Mouse (Mus musculus): ENCODE data around the gene Ide.

Ide gene

GRCm38 (mm10) chr19:37337752-37338151 is at the start of gene Ide:
Gene Ide, minus strand, starts transcription at chr19:37337852.
- DNase-seq = no peak

DNA sequence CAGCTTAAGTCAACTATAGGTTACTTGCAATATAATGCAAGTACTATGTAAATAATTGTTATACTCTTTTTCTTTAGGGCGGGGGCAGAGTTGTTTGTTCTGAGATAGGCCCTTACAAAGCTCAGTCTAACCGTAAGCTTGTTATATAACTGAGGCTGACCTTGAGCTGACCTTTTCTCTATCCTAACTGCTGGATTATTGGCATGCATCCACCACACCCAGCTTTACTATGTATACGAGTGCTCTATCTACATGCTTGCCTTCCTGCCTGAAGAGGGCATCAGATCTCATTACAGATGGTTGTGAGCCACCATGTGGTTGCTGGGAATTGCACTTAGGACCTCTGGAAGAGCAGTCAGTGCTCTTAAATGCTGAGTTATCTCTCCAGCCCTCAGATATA is 48.5 kb upstream of the Ide start:
- no peak for DNase-seq

- DNase-seq = no peak
These were observed 41.2 kb upstream of the Ide start for GRCm38 (mm10) chr19:37378816-37379215.

DNA sequence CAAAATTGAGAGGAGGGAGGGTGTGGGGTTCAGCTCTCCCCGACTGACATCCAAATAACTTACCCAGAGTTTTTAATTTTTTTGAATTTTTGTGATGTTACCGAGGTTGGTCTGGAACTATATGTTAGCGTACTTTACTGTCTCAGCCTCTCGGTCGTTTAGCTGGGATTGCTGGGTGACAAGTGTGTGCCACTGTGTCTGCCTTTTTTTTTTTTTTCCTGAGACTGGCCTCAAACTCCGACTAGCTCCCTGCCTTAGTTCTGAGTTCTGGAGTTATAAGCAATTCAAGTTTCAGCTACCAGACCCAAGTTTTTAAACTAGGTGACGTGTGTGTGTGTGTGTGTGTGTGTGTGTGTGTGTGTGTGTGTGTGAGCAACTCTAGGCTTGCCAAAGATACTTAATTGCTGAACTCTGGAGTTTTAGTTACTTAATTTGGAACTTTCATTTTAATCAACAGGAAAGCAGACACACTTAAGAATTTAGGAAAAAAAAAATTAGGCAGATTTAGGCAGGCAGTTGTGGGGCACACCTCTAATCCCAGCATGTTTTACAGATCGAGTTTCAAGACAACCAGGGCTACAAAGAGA is 39.8 kb upstream of the Ide start:
- DNase-seq = no peak

DNA sequence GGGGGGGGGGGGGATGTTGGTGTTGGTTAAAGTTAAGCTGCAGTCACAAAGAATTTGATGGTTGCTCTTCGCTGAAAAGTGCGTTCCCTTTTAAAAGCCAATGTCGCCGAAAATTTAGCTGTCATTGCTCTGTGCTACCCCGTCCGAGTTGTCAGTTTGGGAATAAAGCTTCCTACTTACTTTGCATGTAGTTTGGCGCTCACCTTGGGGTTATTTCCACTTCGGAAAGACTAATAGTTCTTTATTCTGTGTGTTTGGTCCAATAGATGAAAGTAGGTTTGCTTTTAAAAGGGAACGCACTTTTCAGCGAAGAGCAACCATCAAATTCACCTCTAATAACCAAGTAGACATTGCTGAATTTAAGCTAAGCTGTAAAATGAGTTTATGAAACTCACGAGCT is 39.2 kb upstream of the Ide start:
- DNase-seq = no peak

GRCm38 (mm10) chr19:37375755-37376615 is 38.3 kb upstream of the Ide start, which contains the start of gene Kif11:
Gene Kif11, plus strand, starts transcription at chr19:37376403.
- DNase-seq = peak; percentile 99

DNA sequence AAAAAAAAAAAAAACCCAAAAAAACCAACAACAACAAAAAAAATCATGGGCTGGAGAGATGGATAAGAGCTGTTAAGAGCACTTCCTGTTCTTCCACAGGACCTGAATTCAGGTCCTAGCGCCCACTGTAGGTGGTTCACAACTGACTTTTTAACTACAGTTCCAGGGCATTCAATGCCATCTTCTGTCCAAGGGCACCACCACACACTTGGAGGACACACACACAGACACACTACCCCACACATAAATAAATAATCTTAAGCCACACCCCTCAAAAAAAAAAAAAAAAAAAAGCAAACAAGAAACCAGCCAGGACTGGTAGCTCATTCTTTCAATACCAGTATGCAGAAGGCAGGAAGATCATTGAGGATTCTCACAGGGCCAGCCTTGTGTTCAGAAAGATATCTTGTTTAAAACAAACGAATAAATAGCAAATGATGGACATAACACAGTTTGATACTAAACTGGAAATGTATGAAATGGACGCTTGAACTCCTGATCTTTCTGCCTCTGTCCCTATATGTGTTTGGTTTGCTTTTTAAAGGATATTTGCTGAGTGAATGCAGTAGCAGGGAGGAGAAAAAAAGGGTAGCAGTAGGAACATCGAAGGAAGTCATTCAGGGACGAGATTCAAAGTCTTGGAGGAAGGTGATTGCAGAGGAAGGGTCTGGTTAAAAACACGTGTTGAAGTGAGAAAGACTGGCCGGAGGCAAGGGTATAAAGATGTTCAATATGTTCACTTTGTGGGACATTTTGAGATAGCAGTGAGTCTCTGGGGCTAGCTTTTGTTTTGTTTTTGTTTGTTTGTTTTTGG is 37.5 kb upstream of the Ide start:
- no peak for DNase-seq

- DNase-seq = no peak
These were observed 32.7 kb upstream of the Ide start for GRCm38 (mm10) chr19:37370356-37370755.

- no peak for DNase-seq
These were observed 32.3 kb upstream of the Ide start for GRCm38 (mm10) chr19:37369921-37370320.

DNA sequence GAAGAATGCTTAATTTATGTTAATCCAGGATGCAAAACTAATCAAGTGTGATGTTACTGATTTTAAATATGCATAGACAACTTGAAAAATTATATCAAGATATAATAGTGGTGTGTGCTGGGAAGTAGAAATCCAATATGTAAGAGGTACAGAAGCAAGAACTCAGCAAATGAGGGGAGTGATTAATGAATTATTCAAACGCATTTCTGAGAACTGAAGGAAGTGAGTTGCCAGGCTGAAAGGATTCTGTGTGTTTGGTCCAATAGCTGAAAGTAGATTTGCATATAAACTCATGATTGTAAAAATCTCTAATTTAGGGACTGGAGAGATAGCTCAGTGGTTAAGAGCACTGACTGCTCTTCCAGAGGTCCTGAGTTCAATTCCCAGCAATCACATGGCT is 31.3 kb upstream of the Ide start:
- DNase-seq = no peak

DNA sequence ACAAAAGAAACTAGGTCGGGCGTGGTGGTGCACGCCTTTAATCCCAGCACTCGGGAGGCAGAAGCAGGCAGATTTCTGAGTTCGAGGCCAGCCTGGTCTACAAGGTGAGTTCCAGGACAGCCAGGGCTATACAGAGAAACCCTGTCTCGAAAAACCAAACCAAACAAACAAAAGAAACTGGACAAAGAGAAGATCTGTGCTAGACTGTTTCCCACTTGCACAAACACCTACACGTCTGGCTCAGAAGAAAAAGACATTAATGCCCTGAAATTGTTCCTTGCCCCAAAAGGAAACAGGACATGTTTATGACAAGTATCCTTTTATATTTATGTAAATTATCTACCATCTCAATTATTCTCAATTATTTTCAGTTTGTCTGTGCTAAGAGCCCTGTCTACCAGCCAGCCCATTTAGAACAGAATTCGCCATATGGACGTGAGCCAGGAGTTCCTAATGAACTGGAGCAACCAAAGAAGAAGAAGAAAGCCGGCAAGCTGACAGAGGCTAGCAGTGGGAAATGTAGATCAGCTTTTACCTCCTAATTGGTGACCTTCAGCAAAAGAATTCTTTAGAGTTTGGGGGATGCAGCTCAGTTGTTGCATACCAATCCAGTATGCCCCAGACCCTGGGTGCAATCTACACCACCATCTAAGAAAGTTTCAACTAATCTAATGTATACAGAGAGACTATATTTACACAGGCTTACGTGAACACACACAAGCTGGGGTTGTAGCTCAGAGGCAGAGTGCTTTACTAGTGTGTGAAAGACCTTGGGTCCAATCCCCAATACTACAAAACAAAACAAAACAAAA is 25.7 kb upstream of the Ide start:
- DNase-seq = no peak

DNA sequence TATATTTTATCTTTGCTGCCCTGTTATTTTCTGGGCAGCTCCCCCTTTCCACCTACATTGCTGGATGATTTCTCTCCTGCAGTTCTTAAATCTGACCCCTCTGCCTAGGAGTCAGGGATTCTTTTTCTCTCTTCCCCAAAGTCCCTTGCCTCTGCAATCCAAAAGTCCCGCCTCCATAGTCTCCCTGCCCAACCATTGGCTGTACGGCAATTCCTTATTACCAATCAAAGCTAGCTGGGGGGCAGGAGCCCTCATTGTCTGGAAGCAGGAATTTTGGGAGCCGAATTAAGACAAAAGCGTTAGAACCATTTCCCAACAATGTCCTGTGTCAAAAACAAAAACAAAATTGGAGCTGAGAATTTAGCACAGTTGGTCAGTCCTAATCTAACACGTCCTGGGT is 24.9 kb upstream of the Ide start:
- DNase-seq = peak; percentile 16

DNA sequence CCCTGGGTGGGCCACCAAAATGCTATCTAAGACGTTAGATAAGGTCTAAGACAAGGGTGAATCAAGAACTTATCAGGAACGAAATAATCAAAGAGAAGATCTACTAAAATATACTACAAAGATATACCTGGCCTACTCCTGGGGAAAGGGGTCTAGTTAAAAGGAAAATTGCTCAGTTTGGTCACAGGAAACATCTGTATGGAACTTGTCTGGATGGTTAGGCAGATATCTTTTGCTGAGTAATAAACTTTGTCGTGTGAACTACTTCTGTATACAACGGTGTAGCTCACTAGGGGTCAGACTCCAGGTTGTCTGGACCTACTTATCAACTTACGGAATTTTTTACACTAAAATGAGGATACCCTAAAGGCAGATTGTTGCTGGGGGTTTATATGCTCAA is 22.4 kb upstream of the Ide start:
- DNase-seq = no peak

GRCm38 (mm10) chr19:37353331-37353730 is 15.7 kb upstream of the Ide start:
- DNase-seq = no peak

- DNase-seq = no peak
These were observed 15.1 kb upstream of the Ide start for GRCm38 (mm10) chr19:37352756-37353155.

GRCm38 (mm10) chr19:37348952-37349351 is 11.3 kb upstream of the Ide start:
- no peak for DNase-seq

GRCm38 (mm10) chr19:37348331-37348730 is 10.7 kb upstream of the Ide start:
- DNase-seq = no peak

DNA sequence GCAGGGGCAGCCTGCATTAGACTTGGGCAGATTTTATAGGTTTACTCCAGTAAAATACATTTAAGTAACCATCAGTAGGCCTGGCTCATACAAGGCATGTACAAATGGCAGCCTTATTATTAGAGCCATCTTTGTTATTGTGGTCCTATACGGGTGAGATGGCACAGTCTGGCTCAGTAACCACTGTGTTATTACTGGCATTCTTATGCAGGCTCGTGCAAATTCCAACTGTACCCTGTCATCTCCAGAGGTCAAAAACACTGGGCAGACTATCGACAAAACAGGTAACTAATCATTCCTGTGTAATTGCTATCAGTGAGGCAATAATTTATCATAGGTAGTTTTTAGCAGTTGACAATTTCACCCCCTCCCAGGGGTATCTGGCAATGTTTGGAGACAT is 8.6 kb upstream of the Ide start:
- no peak for DNase-seq

GRCm38 (mm10) chr19:37343899-37344298 is 6.2 kb upstream of the Ide start:
- no peak for DNase-seq

DNA sequence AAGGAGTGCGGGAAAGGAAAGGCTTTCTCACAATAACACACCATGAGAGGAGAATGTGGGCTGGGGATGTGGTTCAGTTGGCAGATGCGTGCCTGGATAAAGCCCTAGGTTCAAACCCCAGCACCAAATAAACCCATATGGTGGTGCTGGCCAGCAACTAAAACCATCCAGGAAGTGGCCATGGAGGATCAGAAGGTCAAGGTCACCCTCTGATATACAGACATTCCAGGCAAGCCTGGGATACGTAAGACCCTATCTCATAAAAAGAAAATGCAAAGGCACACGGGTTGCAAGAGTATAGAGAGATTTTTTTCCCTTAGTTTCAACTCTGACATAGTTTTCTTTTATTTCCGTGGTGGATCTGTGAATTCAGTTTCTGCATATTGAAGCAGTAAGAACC is 3.3 kb upstream of the Ide start:
- no peak for DNase-seq

- DNase-seq = no peak
These were observed 2.8 kb upstream of the Ide start for GRCm38 (mm10) chr19:37340495-37340894.

GRCm38 (mm10) chr19:37335392-37335791 is 2.3 kb downstream of the Ide start:
- DNase-seq = no peak

DNA sequence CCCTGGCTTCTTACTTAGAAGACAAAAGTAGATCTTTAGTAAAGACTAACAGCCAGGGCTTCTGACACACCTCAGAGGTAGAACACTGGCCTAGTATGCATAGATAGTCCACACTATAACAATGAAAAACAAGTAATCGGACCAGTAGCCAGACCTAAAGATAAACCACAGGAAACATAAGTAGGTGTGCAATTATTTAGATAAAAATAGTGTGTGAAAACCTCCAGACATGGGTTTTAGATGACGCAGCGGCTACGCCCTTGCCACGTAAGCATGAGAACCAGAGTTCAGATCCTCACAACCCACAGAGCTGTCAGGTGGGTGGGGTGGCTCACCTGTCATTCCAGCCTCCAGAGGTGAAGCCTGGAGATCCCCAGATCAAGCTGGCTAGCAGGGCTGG is 4.3 kb downstream of the Ide start:
- DNase-seq = no peak

All from lung, postnatal 10 days (tissue).